Mouse (Mus musculus): ENCODE data around the gene Spata13. TPM values are rescaled to one million over a fixed set of nuclear protein-coding genes. Genes with fewer than 3 reads are reported as not detected.

Spata13 gene
- polyA plus RNA-seq, 1 experiment from 2014 or later: 50.1 TPM

- Histone ChIP-seq H3K27me3 (no peaks in the 10 kb centered on the region), H3K9ac (replicated peaks) (no peak overlapping the region), H3K4me2 (replicated peaks) (no peak overlapping the region), H3K4me1 (no peaks in the 10 kb centered on the region), H3K27ac (replicated peaks) (no peak overlapping the region), H3K9me3 (no peaks in the 10 kb centered on the region), H3K36me3 (no peaks in the 10 kb centered on the region), H3K4me3 (no peak overlapping the region)
- 97% methylated on average over 7 of the region's 7 CpGs for WGBS
- ATAC-seq (replicated peaks): no peak
Measured at GRCm38 (mm10) chr14:60779198-60779597, 145.4 kb downstream of the Spata13 start.

- Histone ChIP-seq H3K27ac (replicated peaks) (no peak overlapping the region), H3K27me3 (no peaks in the 10 kb centered on the region), H3K4me2 (replicated peaks) (no peak overlapping the region), H3K9ac (replicated peaks) (no peak overlapping the region), H3K9me3 (no peaks in the 10 kb centered on the region), H3K4me1 (peaks cover 8% of the 10 kb centered on the region), H3K4me3 (no peak overlapping the region), H3K36me3 (no peaks in the 10 kb centered on the region)
- WGBS: 52% methylated on average over 7 of the region's 7 CpGs
- ATAC-seq (replicated peaks): no peak
Measured at GRCm38 (mm10) chr14:60782121-60782656, 148.4 kb downstream of the Spata13 start.

- Histone ChIP-seq H3K4me1 (peaks cover 8% of the 10 kb centered on the region), H3K36me3 (no peaks in the 10 kb centered on the region), H3K9me3 (no peaks in the 10 kb centered on the region), H3K4me2 (replicated peaks) (no peak overlapping the region), H3K27ac (replicated peaks) (no peak overlapping the region), H3K9ac (replicated peaks) (no peak overlapping the region), H3K27me3 (no peaks in the 10 kb centered on the region), H3K4me3 (no peak overlapping the region)
- 51% methylated on average over 8 of the region's 8 CpGs for WGBS
- no peak for ATAC-seq (replicated peaks)
Measured at GRCm38 (mm10) chr14:60783196-60783595, 149.4 kb downstream of the Spata13 start.

GRCm38 (mm10) chr14:60784427-60785315 is 150.9 kb downstream of the Spata13 start, which contains the start of gene Mipep:
Mipep (plus strand) TSS chr14:60784573.
- Histone ChIP-seq H3K36me3 (no peaks in the 10 kb centered on the region), H3K27ac (replicated peaks) (peak within 1 kb of the TSS; percentile 59; the same call in 1 of the 2 replicates), H3K4me3 (peak within 1 kb of the TSS; percentile 61), H3K9me3 (no peaks in the 10 kb centered on the region), H3K4me1 (peaks cover 8% of the 10 kb centered on the region), H3K27me3 (no peaks in the 10 kb centered on the region), H3K9ac (replicated peaks) (peak within 1 kb of the TSS; percentile 63), H3K4me2 (replicated peaks) (peak within 1 kb of the TSS; percentile 72)
- peak; percentile 97 for ATAC-seq (replicated peaks)
- 1% methylated on average over 61 of the region's 61 CpGs for WGBS

- Histone ChIP-seq H3K4me2 (replicated peaks) (no peak overlapping the region), H3K27me3 (no peaks in the 10 kb centered on the region), H3K36me3 (peaks cover 28% of the 10 kb centered on the region), H3K9me3 (no peaks in the 10 kb centered on the region), H3K27ac (replicated peaks) (no peak overlapping the region), H3K4me3 (no peak overlapping the region), H3K4me1 (peaks cover 5% of the 10 kb centered on the region), H3K9ac (replicated peaks) (no peak overlapping the region)
- 36% methylated on average over 3 of the region's 3 CpGs for WGBS
- no peak for ATAC-seq (replicated peaks)
Measured at GRCm38 (mm10) chr14:60790103-60790502, 156.3 kb downstream of the Spata13 start.

GRCm38 (mm10) chr14:60796600-60797322 is 163.0 kb downstream of the Spata13 start:
- Histone ChIP-seq H3K27ac (replicated peaks) (no peak overlapping the region), H3K4me3 (no peak overlapping the region), H3K4me1 (no peaks in the 10 kb centered on the region), H3K9ac (replicated peaks) (no peak overlapping the region), H3K36me3 (peaks cover 25% of the 10 kb centered on the region), H3K27me3 (no peaks in the 10 kb centered on the region), H3K9me3 (no peaks in the 10 kb centered on the region), H3K4me2 (replicated peaks) (no peak overlapping the region)
- WGBS: 93% methylated on average over 4 of the region's 4 CpGs
- no peak for ATAC-seq (replicated peaks)

- no peaks in the 10 kb centered on the region for H3K4me1 ChIP-seq
- H3K9ac ChIP-seq (replicated peaks): no peak overlapping the region
- no peak overlapping the region for H3K4me3 ChIP-seq
- H3K9me3 ChIP-seq: no peaks in the 10 kb centered on the region
- 92% methylated on average over 5 of the region's 5 CpGs for WGBS
- no peak overlapping the region for H3K27ac ChIP-seq (replicated peaks)
- no peak overlapping the region for H3K4me2 ChIP-seq (replicated peaks)
- ATAC-seq (replicated peaks): no peak
- H3K27me3 ChIP-seq: no peaks in the 10 kb centered on the region
- H3K36me3 ChIP-seq: peaks cover 22% of the 10 kb centered on the region
Measured at GRCm38 (mm10) chr14:60797596-60797995, 163.8 kb downstream of the Spata13 start.

GRCm38 (mm10) chr14:60798721-60799120 is 164.9 kb downstream of the Spata13 start:
- Histone ChIP-seq H3K9ac (replicated peaks) (no peak overlapping the region), H3K9me3 (no peaks in the 10 kb centered on the region), H3K27me3 (no peaks in the 10 kb centered on the region), H3K4me1 (no peaks in the 10 kb centered on the region), H3K4me2 (replicated peaks) (no peak overlapping the region), H3K36me3 (peaks cover 22% of the 10 kb centered on the region), H3K4me3 (no peak overlapping the region), H3K27ac (replicated peaks) (no peak overlapping the region)
- WGBS: 90% methylated on average over 4 of the region's 4 CpGs
- ATAC-seq (replicated peaks): no peak

- no peak overlapping the region for H3K4me2 ChIP-seq (replicated peaks)
- peaks cover 22% of the 10 kb centered on the region for H3K36me3 ChIP-seq
- no peak overlapping the region for H3K9ac ChIP-seq (replicated peaks)
- 53% methylated on average over 9 of the region's 9 CpGs for WGBS
- H3K27me3 ChIP-seq: no peaks in the 10 kb centered on the region
- ATAC-seq (replicated peaks): peak; percentile 63
- no peaks in the 10 kb centered on the region for H3K4me1 ChIP-seq
- H3K9me3 ChIP-seq: no peaks in the 10 kb centered on the region
- H3K27ac ChIP-seq (replicated peaks): no peak overlapping the region
- no peak overlapping the region for H3K4me3 ChIP-seq
Measured at GRCm38 (mm10) chr14:60799762-60800728, 166.2 kb downstream of the Spata13 start.

- H3K36me3 ChIP-seq: peaks cover 16% of the 10 kb centered on the region
- 96% methylated on average over 13 of the region's 13 CpGs for WGBS
- no peak for ATAC-seq (replicated peaks)
- no peaks in the 10 kb centered on the region for H3K27me3 ChIP-seq
- H3K4me2 ChIP-seq (replicated peaks): no peak overlapping the region
- no peaks in the 10 kb centered on the region for H3K9me3 ChIP-seq
- no peak overlapping the region for H3K27ac ChIP-seq (replicated peaks)
- no peaks in the 10 kb centered on the region for H3K4me1 ChIP-seq
- no peak overlapping the region for H3K4me3 ChIP-seq
- no peak overlapping the region for H3K9ac ChIP-seq (replicated peaks)
Measured at GRCm38 (mm10) chr14:60802026-60802425, 168.2 kb downstream of the Spata13 start.

- Histone ChIP-seq H3K27ac (replicated peaks) (no peak overlapping the region), H3K27me3 (no peaks in the 10 kb centered on the region), H3K4me1 (no peaks in the 10 kb centered on the region), H3K9ac (replicated peaks) (no peak overlapping the region), H3K9me3 (no peaks in the 10 kb centered on the region), H3K4me3 (no peak overlapping the region), H3K4me2 (replicated peaks) (no peak overlapping the region), H3K36me3 (peaks cover 10% of the 10 kb centered on the region; the same call in 1 of the 2 replicates)
- WGBS: 81% methylated on average over 9 of the region's 9 CpGs
- no peak for ATAC-seq (replicated peaks)
Measured at GRCm38 (mm10) chr14:60804978-60805377, 171.2 kb downstream of the Spata13 start.

All from forebrain, embryonic 15.5 days (tissue).